Mouse (Mus musculus): ENCODE measurements around the gene Bud23. TPM values are rescaled to one million over a fixed set of nuclear protein-coding genes. Genes with fewer than 3 reads are reported as not detected.

Gene Bud23
- polyA plus RNA-seq, 1 experiment from 2014 or later = 63.6 TPM

DNA sequence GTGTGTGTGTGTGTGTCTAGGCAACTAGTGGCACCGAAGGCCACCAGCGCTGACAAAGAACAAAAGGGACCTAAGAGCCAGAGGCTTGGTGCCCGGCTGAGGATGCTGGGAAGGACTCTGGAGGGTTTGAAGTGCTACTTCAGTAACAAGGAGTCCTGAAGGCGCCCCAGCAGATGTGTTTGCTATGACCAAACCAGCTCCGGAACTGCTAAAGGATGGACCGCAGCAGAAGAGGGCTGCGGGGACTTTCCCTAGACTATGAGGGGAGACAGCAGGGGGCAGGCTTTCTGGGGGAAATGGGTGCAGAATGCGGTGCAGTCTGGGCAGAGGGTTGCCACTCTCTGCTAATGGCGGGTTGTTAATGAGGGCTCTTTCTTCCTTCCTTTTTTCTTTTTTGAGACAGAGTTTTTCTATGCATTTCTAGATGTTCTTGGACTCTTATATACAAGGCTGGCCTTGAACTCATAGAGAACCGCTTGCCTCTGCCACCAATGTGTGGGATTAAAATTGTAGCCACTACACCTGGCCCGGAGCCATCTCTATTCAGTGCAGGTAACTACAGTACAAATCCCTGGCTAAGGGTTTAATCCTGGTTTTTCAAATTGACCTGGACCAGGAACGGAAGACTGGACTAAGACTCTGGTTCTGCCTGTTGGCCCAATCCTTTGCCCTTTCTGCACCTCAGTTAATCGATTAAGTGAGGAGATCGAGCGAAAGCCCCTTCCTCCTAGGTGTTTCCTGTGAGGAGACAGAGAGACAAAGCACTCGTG, 56.8 kb downstream of the Bud23 start:
- Histone ChIP-seq H3K9ac (peak overlapping the region; percentile 75), H3K4me1 (replicated peaks) (peaks cover 37% of the 10 kb centered on the region), H3K36me3 (peaks cover 4% of the 10 kb centered on the region; the same call in 1 of the 2 replicates), H3K4me2 (peak overlapping the region; percentile 77), H3K27ac (ENCODE audit: poor library complexity, severe bottlenecking) (peak overlapping the region; percentile 92), H3K9me3 (replicated peaks) (no peaks in the 10 kb centered on the region), H3K4me3 (peak overlapping the region; percentile 64), H3K27me3 (replicated peaks) (0 out of 2 replicates have a peak, but pooled peaks cover 8% of the 10 kb centered on the region)
- ATAC-seq (ENCODE audit: insufficient number of reproducible peaks, low FRiP score) = no peak
- 34% methylated on average over 16 of the region's 16 CpGs for WGBS

Other genes with a start within 250 kb of the Bud23 start
- gene Tmem270, start 158.2 kb downstream of the Bud23 start, polyA plus RNA-seq (2016; fragmentation: Nextera tagmentation; extraction: Ambion mirVana) = not detected in 2 replicates
- 5.4 and 10.0 TPM in 2 replicates for gene Cldn13, start 149.4 kb downstream of the Bud23 start, polyA plus RNA-seq (2016; fragmentation: Nextera tagmentation; extraction: Ambion mirVana)
- 8.6 and 11.1 TPM in 2 replicates for gene Mettl27, start 132.6 kb downstream of the Bud23 start, polyA plus RNA-seq (2016; fragmentation: Nextera tagmentation; extraction: Ambion mirVana)
- 1.0 and 1.1 TPM in 2 replicates for gene Cldn4, start 118.0 kb downstream of the Bud23 start, polyA plus RNA-seq (2016; fragmentation: Nextera tagmentation; extraction: Ambion mirVana)
- gene Cldn3, start 78.7 kb downstream of the Bud23 start, polyA plus RNA-seq (2016; fragmentation: Nextera tagmentation; extraction: Ambion mirVana) = 2.5 and 3.2 TPM in 2 replicates
- 58.1 and 58.3 TPM in 2 replicates for gene Abhd11, start 55.8 kb downstream of the Bud23 start, polyA plus RNA-seq (2016; fragmentation: Nextera tagmentation; extraction: Ambion mirVana)
- gene Stx1a, start 41.5 kb downstream of the Bud23 start, polyA plus RNA-seq (2016; fragmentation: Nextera tagmentation; extraction: Ambion mirVana) = 12.1 and 13.3 TPM in 2 replicates
- gene Dnajc30, start 757 bp downstream of the Bud23 start, polyA plus RNA-seq (2016; fragmentation: Nextera tagmentation; extraction: Ambion mirVana) = 25.0 and 28.4 TPM in 2 replicates
- gene Vps37d, start 13.3 kb upstream of the Bud23 start, polyA plus RNA-seq (2016; fragmentation: Nextera tagmentation; extraction: Ambion mirVana) = 4.4 and 4.7 TPM in 2 replicates
- 0.59 and 1.0 TPM in 2 replicates for gene Mlxipl, start 24.9 kb upstream of the Bud23 start, polyA plus RNA-seq (2016; fragmentation: Nextera tagmentation; extraction: Ambion mirVana)
- gene Tbl2, start 84.7 kb upstream of the Bud23 start, polyA plus RNA-seq (2016; fragmentation: Nextera tagmentation; extraction: Ambion mirVana) = 26.8 and 27.2 TPM in 2 replicates
- 34.2 and 38.2 TPM in 2 replicates for gene Bcl7b, start 103.3 kb upstream of the Bud23 start, polyA plus RNA-seq (2016; fragmentation: Nextera tagmentation; extraction: Ambion mirVana)
- 37.2 and 38.4 TPM in 2 replicates for gene Baz1b, start 122.3 kb upstream of the Bud23 start, polyA plus RNA-seq (2016; fragmentation: Nextera tagmentation; extraction: Ambion mirVana)
- gene Fzd9, start 186.3 kb upstream of the Bud23 start, polyA plus RNA-seq (2016; fragmentation: Nextera tagmentation; extraction: Ambion mirVana) = 6.5 and 7.7 TPM in 2 replicates

Data from heart, embryonic 12.5 days (tissue).